Mouse (Mus musculus) CH12.LX (cell line): Measurements from ENCODE around the gene Dcaf6. TPM values are rescaled to one million over a fixed set of nuclear protein-coding genes. Genes with fewer than 3 reads are reported as not detected.

ENCODE experiments used
- DNase-seq: peaks from one replicate; pipeline ENCODE4 v3.0.0-alpha.2; 2013; ENCODE audit errors: extremely low read depth
- H3K27ac ChIP-seq: 2 replicates; pipeline ENCODE4 v1.5.1; 2012; ENCODE audit warnings: low read depth, mild to moderate bottlenecking, control low read depth, moderate library complexity; ENCODE audit not compliant: insufficient read depth
- H3K27me3 ChIP-seq: replicated peaks from 2 replicates; pipeline ENCODE3; 2012; ENCODE audit warnings: inconsistent platforms
- H3K36me3 ChIP-seq, 2 experiments: replicated peaks in 1 of 2; 2 replicates each; pipeline versions ENCODE3 to v1.6.1; 2012; ENCODE audit warnings: inconsistent platforms in 1 of 2, low read length in 1 of 2, mild to moderate bottlenecking in 1 of 2, mixed read lengths in 1 of 2, moderate library complexity in 1 of 2; ENCODE audit not compliant: control insufficient read depth in 1 of 2, insufficient read depth in 1 of 2
- H3K4me1 ChIP-seq, 2 experiments: 2 replicates each; pipeline ENCODE4 v1.6.1; 2012; ENCODE audit warnings: inconsistent platforms in 1 of 2, moderate library complexity in 1 of 2; ENCODE audit not compliant: insufficient read depth in 2 of 2, control insufficient read depth in 1 of 2
- H3K4me2 ChIP-seq: 2 replicates; pipeline ENCODE4 v1.6.1; 2012; ENCODE audit warnings: low read depth, mild to moderate bottlenecking, control low read depth; ENCODE audit not compliant: poor library complexity, insufficient read depth, severe bottlenecking
- H3K4me3 ChIP-seq, 3 experiments: fragments of 150-350 bp in 1 of 3; sonication (generic) in 1 of 3; replicated peaks in 1 of 3; 2 replicates each; pipeline versions ENCODE3 to v1.5.1; 2011 to 2012; ENCODE audit warnings: low read depth in 2 of 3, low read length in 2 of 3, mild to moderate bottlenecking in 2 of 3, moderate library complexity in 2 of 3, control low read depth in 1 of 3, improper control_type of control experiment in 1 of 3, inconsistent platforms in 1 of 3, mixed read lengths in 1 of 3; ENCODE audit not compliant: poor library complexity in 1 of 3
- H3K79me2 ChIP-seq: replicated peaks from 2 replicates; pipeline ENCODE4 v1.6.1; 2012; ENCODE audit warnings: mild to moderate bottlenecking, moderate library complexity; ENCODE audit not compliant: control insufficient read depth, poor library complexity, insufficient read depth, severe bottlenecking; ENCODE audit errors: extremely low read depth
- H3K9ac ChIP-seq: 2 replicates; pipeline ENCODE4 v1.6.1; 2012; ENCODE audit warnings: low read depth, mild to moderate bottlenecking, control low read depth, moderate library complexity; ENCODE audit not compliant: insufficient read depth
- H3K9me3 ChIP-seq: replicated peaks from 2 replicates; pipeline ENCODE3; 2012; ENCODE audit warnings: low read length, inconsistent platforms, mixed read lengths
- BHLHE40 ChIP-seq: IDR thresholded peaks from 2 replicates; pipeline ENCODE4 v1.6.1; 2011; ENCODE audit warnings: mild to moderate bottlenecking, low read depth, low read length, improper control_type of control experiment
- CHD1 ChIP-seq: IDR thresholded peaks from 2 replicates; pipeline ENCODE4 v1.6.1; 2012; ENCODE audit warnings: low read depth, low read length, improper control_type of control experiment, inconsistent platforms
- CTCF ChIP-seq, 2 experiments: IDR thresholded peaks in 1 of 2; conservative IDR thresholded peaks in 1 of 2; 2 replicates each; pipeline ENCODE4 v1.5.1; 2011 to 2012; ENCODE audit warnings: low read depth in 2 of 2, low read length in 2 of 2, improper control_type of control experiment in 1 of 2, inconsistent platforms in 1 of 2, mild to moderate bottlenecking in 1 of 2, moderate library complexity in 1 of 2
- ELF1 ChIP-seq: IDR thresholded peaks from 2 replicates; pipeline ENCODE4 v1.6.1; 2014; ENCODE audit warnings: low read depth, mild to moderate bottlenecking, inconsistent platforms, low read length, improper control_type of control experiment
- EP300 ChIP-seq: IDR thresholded peaks from 2 replicates; pipeline ENCODE4 v1.6.1; 2011; ENCODE audit warnings: low read length, improper control_type of control experiment
- ETS1 ChIP-seq: conservative IDR thresholded peaks from 2 replicates; pipeline ENCODE4 v1.6.1; 2012; ENCODE audit warnings: low read depth, mild to moderate bottlenecking, inconsistent platforms, low read length, improper control_type of control experiment, moderate library complexity
- GABPA ChIP-seq: IDR thresholded peaks from 2 replicates; pipeline ENCODE4 v1.6.1; 2012; ENCODE audit warnings: low read depth, low read length, improper control_type of control experiment, inconsistent platforms; ENCODE audit not compliant: insufficient replicate concordance
- HCFC1 ChIP-seq: IDR thresholded peaks from 2 replicates; pipeline ENCODE4 v1.6.1; 2012; ENCODE audit warnings: low read depth, mild to moderate bottlenecking, inconsistent platforms, low read length, improper control_type of control experiment
- IRF4 ChIP-seq: IDR thresholded peaks from 2 replicates; pipeline ENCODE4 v1.6.1; 2014; ENCODE audit warnings: low read depth, mild to moderate bottlenecking, inconsistent platforms, low read length, improper control_type of control experiment
- JUN ChIP-seq: IDR thresholded peaks from 2 replicates; pipeline ENCODE4 v1.6.1; 2011; ENCODE audit warnings: low read depth, mild to moderate bottlenecking, low read length, improper control_type of control experiment, moderate library complexity; ENCODE audit not compliant: insufficient read depth
- KAT2A ChIP-seq: IDR thresholded peaks from 2 replicates; pipeline ENCODE4 v1.6.1; 2012; ENCODE audit warnings: low read length, improper control_type of control experiment, inconsistent platforms; ENCODE audit not compliant: insufficient replicate concordance
- MAFK ChIP-seq: IDR thresholded peaks from 2 replicates; pipeline ENCODE4 v1.6.1; 2011; ENCODE audit warnings: low read length, improper control_type of control experiment; ENCODE audit not compliant: insufficient replicate concordance
- MAX ChIP-seq: IDR thresholded peaks from 2 replicates; pipeline ENCODE4 v1.6.1; 2011; ENCODE audit warnings: low read length, improper control_type of control experiment
- MAZ ChIP-seq: IDR thresholded peaks from 2 replicates; pipeline ENCODE4 v1.6.1; 2012; ENCODE audit warnings: low read depth, mild to moderate bottlenecking, inconsistent platforms, low read length, improper control_type of control experiment, moderate library complexity
- MEF2A ChIP-seq: IDR thresholded peaks from 2 replicates; pipeline ENCODE4 v1.6.1; 2014; ENCODE audit warnings: low read depth, mild to moderate bottlenecking, inconsistent platforms, low read length, improper control_type of control experiment, borderline replicate concordance
- MXI1 ChIP-seq: IDR thresholded peaks from 2 replicates; pipeline ENCODE4 v1.6.1; 2011; ENCODE audit warnings: mild to moderate bottlenecking, low read depth, low read length, improper control_type of control experiment
- MYC ChIP-seq: IDR thresholded peaks from 2 replicates; pipeline ENCODE4 v1.6.1; 2011; ENCODE audit warnings: low read depth, mild to moderate bottlenecking, improper control_type of control experiment, low read length
- NELFE ChIP-seq: IDR thresholded peaks from 2 replicates; pipeline ENCODE4 v1.6.1; 2011; ENCODE audit warnings: low read depth, low read length, improper control_type of control experiment
- POLR2A ChIP-seq: IDR thresholded peaks from 2 replicates; pipeline ENCODE4 v1.6.1; 2011; ENCODE audit warnings: low read depth, mild to moderate bottlenecking, improper control_type of control experiment, low read length
- POLR2AphosphoS2 ChIP-seq: IDR thresholded peaks from 2 replicates; pipeline ENCODE4 v1.6.1; 2011; ENCODE audit warnings: low read depth, low read length, improper control_type of control experiment
- TBP ChIP-seq: conservative IDR thresholded peaks from 2 replicates; pipeline ENCODE4 v1.6.1; 2011; ENCODE audit warnings: low read depth, low read length, improper control_type of control experiment
- UBTF ChIP-seq: IDR thresholded peaks from 2 replicates; pipeline ENCODE4 v1.6.1; 2012; ENCODE audit warnings: low read depth, mild to moderate bottlenecking, inconsistent platforms, low read length, improper control_type of control experiment, moderate library complexity
- USF1 ChIP-seq: IDR thresholded peaks from 2 replicates; pipeline ENCODE4 v1.6.1; 2014; ENCODE audit warnings: low read depth, mild to moderate bottlenecking, inconsistent platforms, low read length, improper control_type of control experiment
- USF2 ChIP-seq: conservative IDR thresholded peaks from 2 replicates; pipeline ENCODE4 v1.6.1; 2011; ENCODE audit warnings: low read depth, low read length, improper control_type of control experiment
- ZC3H11A ChIP-seq: IDR thresholded peaks from 2 replicates; pipeline ENCODE4 v1.6.1; 2012; ENCODE audit warnings: low read depth, mild to moderate bottlenecking, inconsistent platforms, low read length, improper control_type of control experiment
- ZKSCAN1 ChIP-seq: IDR thresholded peaks from 2 replicates; pipeline ENCODE4 v1.6.1; 2012; ENCODE audit warnings: low read depth, inconsistent platforms, low read length, improper control_type of control experiment, borderline replicate concordance
- dilution Hi-C: fragments of 300-500 bp; cut with MboI; formaldehyde crosslinking; loops from 2 replicates; pipeline ENCODE4 v1.14.3; 2020; ENCODE audit warnings: low sequenced_read_pairs; ENCODE audit not compliant: extremely low pct_unique_long_range_greater_than_20kb, extremely low pct_ligation_motif_present
- in situ Hi-C: fragments of 300-500 bp; cut with MboI; formaldehyde crosslinking; loops from 3 replicates; pipeline ENCODE4 v1.14.3; 2019; ENCODE audit warnings: low sequenced_read_pairs, low pct_ligation_motif_present, low pct_unique_long_range_greater_than_20kb, mixed read lengths
- polyA plus RNA-seq: library from polyadenylated mRNA; unstranded; fragments of >175 nt; gene quantifications from 2 replicates; pipeline ENCODE4 v1.2.1, GENCODE M21; 2012; ENCODE audit warnings: low read depth; ENCODE audit not compliant: insufficient read length
- total RNA-seq, 2 experiments: library from RNA; depleted of rRNA; stranded (reverse); fragments of 300-350 nt in 1 of 2; fragments of >200 nt in 1 of 2; gene quantifications; 2 replicates each; pipeline ENCODE4 v1.2.3; 2012 to 2014

Dcaf6 gene
- total and polyA plus RNA-seq, 3 experiments, result 3.7 to 4.1 (median 4.1) TPM

DNA sequence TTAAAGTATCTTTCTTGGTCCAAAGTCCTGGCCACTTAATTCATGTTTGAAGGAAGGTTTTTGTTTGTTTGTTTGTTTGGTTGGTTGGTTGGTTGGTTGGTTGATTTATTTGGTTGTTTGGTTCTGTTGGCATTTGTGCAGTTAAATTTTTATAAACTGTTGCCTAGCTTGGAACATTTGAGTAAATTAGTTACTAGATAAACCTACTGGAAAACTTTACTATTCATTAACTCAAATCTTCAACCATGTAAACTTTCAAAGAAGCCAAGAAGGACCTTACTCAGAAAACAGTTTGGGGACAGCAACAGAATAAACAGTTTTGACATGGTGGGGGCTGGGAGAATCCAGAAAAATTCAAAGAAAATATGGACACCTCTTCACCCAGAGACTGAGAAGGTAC is 8.7 kb upstream of the Dcaf6 start:
- Histone ChIP-seq H3K79me2 (no peaks in the 10 kb centered on the region), H3K27ac (no peak overlapping the region), H3K9ac (no peak overlapping the region), H3K4me2 (no peak overlapping the region)
- DNase-seq, result no peak
- TF ChIP-seq NELFE (no peak), MAFK (no peak), USF2 (no peak), TBP (no peak), ETS1 (no peak), ZC3H11A (no peak), POLR2A (no peak), ZKSCAN1 (no peak), ELF1 (no peak), HCFC1 (no peak), BHLHE40 (no peak), MEF2A (no peak), MAX (no peak), KAT2A (no peak), MXI1 (no peak), CHD1 (no peak), MAZ (no peak), CTCF (conservative IDR thresholded peaks at IDR 0.05 in 1 of 2, IDR thresholded peaks at IDR 0.05 in 1 of 2; ENCODE audit: low read depth in 2 of 2, low read length in 2 of 2) (no peak), JUN (no peak)
- TF ChIP-seq, all 38 proteins: peak for 0
- no peak overlapping the region for H3K4me3 ChIP-seq
- dilution Hi-C loops, result no loop called here
- in situ Hi-C loops, result no loop called here
- no peaks in the 10 kb centered on the region for H3K36me3 ChIP-seq
- no peaks in the 10 kb centered on the region for H3K9me3 ChIP-seq
- H3K4me1 ChIP-seq, result peaks cover 0 to 21% of the 10 kb centered on the region in 2 experiments; a peak in 3 of 4 replicates
- H3K27me3 ChIP-seq, result no peaks in the 10 kb centered on the region

- Histone ChIP-seq H3K9me3 (no peaks in the 10 kb centered on the region), H3K27me3 (no peaks in the 10 kb centered on the region), H3K9ac (no peak overlapping the region), H3K4me3 (no peak overlapping the region), H3K4me2 (no peak overlapping the region), H3K4me1 (peaks cover 0 to 9% of the 10 kb centered on the region in 2 experiments; a peak in 3 of 4 replicates), H3K36me3 (no peaks in the 10 kb centered on the region), H3K79me2 (no peaks in the 10 kb centered on the region; the same call in 1 of the 2 replicates), H3K27ac (no peak overlapping the region)
- DNase-seq, result no peak
- in situ Hi-C loops, result no loop called here
- TF ChIP-seq HCFC1 (no peak), UBTF (no peak), MAX (no peak), EP300 (no peak), GABPA (no peak), IRF4 (no peak), ELF1 (no peak), POLR2AphosphoS2 (no peak), USF1 (no peak), POLR2A (no peak), MYC (no peak), TBP (no peak), JUN (no peak)
- dilution Hi-C loops, result no loop called here
Measured at GRCm38 (mm10) chr1:165464574-165464973, 4.3 kb upstream of the Dcaf6 start.
